Mouse (Mus musculus) adrenal gland, postnatal 10 days (tissue): ENCODE measurements at regions not wholly inside any gene's neighbourhood (a gene's known extent, or its start where the extent isn't known, plus 50 kb on each side); places are given as distances from the start of the nearest gene placed in this dataset.
"Not testable (repeated sequence)": the region's sequence is repeated elsewhere in the genome, so short reads cannot be mapped to it uniquely, and the experiment has no call there.

ENCODE experiments used
- DNase-seq: peaks from one replicate; pipeline ENCODE4 v3.0.0; 2021; ENCODE audit warnings: mixed read lengths

DNA sequence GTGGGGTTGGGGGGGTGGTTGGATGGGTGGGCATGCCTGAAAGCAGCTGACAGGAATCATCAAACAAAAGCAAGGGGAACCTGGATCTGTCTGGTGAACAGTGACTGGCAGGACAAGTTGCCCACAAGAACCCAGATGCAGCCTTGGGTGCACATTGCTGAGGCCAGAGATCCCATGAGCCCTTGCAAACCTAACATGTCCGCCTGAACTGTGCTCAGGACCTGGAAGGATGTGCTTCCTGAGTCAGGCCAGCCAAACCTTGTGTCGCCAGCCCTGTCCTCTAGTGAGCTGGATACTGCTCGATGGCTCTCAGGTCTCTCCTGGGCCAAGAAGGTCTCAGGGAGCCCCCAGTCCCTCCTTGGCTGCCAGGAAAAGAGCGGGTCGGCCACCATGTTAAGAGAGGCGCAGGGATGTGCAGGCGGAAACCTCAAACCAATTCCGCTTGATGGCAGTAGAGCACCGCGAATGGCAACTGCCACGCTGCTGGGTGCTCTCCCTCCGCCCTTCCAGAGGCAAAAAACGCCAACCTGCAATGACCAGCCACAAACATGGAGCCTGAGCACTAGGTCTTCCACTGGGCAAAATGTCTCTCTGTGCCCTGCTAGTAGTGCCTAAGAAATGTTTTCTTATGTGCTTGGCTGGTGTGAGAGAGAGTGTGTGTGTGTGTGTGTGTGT is 140.2 kb downstream of the Pls3 start:
- DNase-seq = not testable (repeated sequence)

DNA sequence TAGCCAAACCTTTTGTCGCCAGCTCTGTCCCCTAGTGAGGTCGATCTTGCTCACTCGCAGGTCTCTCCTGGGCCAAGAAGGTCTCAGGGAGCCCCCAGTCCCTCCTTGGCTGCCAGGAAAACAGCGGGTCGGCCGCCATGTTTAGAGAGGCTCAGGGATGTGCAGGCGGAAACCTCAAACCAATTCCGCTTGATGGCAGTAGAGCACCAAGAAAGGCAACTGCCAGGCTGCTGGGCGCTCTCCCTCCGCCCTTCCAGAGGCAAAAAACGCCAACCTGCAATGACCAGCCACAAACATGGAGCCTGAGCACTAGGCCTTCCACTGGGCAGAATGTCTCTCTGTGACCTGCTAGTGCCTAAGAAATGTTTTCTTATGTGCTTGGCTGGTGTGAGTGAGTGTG is 141.3 kb downstream of the Pls3 start:
- not testable (repeated sequence) for DNase-seq

DNA sequence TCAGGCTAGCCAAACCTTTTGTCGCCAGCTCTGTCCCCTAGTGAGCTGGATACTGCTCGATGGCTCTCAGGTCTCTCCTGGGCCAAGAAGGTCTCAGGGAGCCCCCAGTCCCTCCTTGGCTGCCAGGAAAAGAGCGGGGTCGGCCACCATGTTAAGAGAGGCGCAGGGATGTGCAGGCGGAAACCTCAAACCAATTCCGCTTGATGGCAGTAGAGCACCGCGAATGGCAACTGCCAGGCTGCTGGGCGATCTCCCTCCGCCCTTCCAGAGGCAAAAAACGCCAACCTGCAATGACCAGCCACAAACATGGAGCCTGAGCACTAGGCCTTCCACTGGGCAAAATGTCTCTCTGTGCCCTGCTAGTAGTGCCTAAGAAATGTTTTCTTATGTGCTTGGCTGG is 145.2 kb downstream of the Pls3 start:
- DNase-seq = not testable (repeated sequence)

DNA sequence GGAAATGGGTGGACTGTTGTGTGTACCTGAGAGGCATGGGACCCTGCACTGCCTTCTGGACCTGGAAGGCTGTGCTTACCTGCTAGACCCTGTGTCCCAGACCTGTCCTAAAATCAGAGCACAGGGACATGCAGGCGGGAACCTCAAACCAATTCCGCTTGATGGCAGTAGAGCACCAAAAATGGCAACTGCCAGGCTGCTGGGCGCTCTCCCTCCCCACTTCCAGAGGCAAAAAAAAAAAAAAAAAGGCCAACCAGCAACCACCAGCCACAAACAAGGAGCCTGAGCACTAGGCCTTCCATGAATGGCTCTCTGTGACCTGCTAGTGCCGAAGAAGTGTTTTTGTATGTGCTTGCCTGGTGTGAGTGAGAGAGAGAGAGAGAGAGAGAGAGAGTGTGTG is 146.5 kb downstream of the Pls3 start:
- DNase-seq = no peak

DNA sequence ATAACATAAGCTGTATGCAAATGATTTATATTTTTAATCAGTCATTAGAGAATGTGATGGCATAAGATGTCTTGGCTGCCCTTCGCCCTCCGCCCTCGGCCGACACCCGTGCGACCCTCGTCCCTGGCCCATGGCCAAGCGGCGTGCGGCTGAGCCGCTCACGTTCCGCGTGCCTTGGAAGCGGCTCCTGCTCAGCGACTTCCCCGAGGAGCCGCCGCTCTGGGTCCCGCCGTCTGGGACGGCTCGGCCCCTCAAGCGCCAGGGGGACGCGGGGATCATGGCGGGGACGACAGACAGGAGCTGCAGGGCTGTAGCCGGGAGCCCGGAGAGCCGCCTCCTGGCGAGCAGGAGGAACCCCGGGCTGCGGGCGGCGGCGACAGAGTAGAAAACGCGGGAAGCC is 145.5 kb upstream of the Rab39b start:
- DNase-seq = not testable (repeated sequence)

GRCm38 (mm10) chrX:75699949-75700348 is 121.9 kb upstream of the Rab39b start:
- DNase-seq = no peak

DNA sequence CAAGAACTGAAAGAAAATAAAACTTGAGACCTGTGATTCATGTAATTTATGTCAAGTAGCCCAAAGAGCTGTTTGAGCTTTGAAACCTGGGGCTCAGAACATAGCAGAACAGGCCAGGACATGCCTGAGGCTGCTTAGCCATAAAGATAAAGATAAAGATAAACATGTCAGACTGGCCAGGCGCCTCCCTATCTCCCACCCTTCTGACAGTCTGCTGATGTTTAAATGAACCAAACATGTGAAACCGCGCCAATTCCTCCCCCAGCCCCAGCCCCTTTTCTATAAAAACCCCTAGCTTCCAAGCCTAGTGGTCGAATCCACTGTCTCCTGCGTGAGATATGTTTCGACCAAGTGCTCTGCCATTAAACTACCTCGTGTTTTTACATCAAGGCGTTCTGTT is 97.2 kb upstream of the Rab39b start:
- DNase-seq = not testable (repeated sequence)

DNA sequence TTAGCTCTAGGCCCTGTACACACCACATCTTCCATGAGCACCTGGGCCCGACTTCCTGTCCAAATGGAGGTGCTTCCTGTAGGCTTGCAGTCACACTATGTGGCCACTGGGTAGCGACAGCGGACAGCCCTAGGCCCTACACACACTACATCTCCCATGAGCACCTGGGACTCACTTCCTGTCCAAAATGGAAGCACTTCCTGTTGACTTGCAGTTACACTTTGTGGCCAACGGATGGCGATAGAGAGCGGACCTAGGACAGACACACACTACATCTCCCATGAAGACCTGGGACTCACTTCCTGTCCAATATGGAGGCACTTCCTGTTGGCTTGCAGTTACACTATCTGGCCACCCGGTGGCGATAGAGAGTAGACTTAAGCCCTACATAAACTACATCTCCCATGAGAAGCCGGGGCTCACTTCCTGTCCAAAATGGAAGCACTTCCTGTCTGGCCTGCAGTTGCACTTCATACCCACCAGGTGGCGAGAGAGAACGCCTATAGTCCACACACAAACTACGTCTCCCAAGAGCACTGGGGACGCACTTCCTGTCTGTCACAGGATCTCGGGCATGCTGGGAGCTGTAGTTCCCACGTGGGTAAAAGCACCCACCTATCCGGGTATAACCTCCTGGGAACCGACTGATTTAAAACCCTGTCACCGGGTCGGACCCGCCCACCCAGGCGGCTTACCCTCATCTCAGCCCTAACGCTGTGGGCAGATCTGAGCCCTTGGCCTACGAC is 96.1 kb upstream of the Rab39b start:
- peak; percentile 88 for DNase-seq

DNA sequence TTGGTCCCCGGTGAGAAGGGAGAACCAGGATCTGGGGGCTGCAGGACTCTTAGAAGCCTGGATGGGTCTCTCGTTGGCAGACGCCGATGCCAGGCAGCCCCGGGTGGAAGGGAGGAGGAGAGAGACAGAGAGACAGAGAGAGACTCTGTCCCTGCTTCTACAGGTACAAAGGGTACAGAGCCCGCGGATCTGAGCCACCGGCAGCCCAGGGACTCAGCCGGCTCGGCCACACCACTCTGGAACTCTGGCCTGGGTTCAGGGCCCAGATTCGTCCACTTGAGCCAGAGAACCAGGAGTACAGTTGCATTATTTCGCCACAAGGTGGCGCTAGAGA is 95.5 kb upstream of the Rab39b start:
- DNase-seq = no peak

- DNase-seq = peak; percentile 12
Observed at GRCm38 (mm10) chrX:75672976-75673375, 94.9 kb upstream of the Rab39b start.

- DNase-seq = peak; percentile 2
Observed at GRCm38 (mm10) chrX:75667636-75668035, 89.6 kb upstream of the Rab39b start.

DNA sequence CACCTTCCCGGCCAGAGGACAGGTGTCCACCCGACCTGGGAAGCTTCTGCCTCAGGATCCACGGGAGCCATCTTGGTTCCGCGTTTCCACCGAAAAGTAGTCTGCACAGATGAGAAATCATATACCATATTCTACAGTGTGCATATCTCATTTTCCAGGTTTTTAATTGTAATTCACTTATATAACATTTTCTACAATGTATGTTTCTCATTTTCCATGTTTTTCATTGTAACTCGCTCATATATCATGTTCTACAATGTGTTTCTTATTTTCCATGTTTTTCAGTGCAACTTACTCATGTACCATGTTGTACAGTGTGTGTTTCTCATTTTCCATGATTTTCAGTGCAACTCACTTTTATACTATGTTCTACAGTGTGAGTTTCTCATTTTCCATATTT is 65.4 kb upstream of the Rab39b start:
- peak; percentile 6 for DNase-seq
